Mouse (Mus musculus): ENCODE measurements around the gene Sh3rf3.

The Sh3rf3 gene

DNA sequence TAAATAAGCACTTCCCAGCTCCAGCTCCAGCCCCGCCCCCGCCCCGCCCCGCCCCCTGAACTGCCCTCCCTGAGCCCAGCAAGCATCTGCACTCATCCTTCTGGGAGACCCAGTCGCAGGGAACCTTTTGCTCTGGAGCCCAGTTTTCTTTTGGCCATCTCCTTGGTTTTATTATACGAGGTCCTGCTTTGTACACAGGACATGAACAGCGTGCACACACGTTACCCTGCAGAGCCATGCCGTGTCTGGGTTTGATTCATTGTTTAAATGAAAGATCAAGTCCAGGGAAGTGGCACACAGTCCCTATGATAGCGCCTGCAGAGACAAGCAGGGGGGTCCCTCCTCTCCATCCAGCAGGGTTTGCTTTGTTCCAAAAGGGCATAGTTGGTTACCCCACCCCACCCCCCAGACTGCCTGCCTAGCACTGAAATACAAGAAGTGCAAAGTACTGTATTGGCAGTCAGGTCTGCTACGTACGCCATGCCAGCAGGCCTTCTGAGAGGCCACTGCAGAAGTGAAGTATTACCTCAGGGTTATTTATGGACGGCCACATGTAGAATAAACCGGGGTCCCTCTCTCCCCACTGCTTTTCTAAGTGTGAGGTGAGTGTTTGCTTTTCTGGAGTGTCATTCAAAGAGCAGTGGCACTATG lies 41.5 kb downstream of the Sh3rf3 start:
- no peak for DNase-seq

DNA sequence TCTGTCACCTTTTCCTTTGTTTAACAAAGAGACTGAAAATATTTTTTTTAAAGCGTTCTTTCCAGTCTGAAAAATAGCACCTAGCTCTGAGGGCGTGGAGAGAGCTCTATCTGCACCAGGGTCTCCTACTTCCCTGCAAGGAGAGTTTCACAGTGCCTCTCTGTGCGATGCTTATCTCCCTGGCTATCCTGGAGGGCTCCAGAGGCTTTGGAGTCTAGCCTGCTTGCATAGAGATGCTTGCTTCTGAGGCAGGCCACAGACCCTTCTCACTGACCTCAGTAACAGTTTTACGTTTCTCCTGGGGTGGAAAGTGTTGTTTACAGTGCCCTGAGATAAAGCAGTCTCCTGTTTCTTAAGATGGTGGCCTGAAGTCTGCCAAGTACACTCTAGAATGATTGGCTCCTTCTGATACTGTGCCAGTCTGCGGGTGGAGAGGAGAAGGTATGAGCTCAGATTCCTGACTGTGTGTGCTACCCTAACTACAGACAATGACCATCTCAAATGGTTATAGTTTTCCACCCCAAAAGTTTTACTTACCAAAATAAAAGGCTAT lies 42.1 kb downstream of the Sh3rf3 start:
- DNase-seq, result no peak

DNA sequence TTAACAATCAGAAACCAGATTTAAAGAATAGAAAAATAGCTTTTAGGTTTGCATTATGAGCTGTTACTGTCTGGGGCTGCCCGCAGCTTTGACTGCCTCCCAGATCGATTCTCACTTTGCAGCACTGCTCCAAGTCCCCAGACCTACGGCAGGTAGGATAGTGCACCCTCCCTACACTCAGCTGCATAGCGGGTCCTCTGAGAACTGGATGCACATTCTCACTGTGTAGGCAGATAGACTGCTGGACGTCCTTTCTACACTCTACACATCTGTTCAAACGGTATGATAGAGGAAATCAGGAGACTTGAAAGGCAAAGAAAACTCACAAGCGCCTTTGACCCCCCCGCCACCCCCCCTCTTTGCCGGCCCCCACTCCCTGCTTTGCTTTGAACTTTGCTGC lies 42.7 kb downstream of the Sh3rf3 start:
- no peak for DNase-seq

DNA sequence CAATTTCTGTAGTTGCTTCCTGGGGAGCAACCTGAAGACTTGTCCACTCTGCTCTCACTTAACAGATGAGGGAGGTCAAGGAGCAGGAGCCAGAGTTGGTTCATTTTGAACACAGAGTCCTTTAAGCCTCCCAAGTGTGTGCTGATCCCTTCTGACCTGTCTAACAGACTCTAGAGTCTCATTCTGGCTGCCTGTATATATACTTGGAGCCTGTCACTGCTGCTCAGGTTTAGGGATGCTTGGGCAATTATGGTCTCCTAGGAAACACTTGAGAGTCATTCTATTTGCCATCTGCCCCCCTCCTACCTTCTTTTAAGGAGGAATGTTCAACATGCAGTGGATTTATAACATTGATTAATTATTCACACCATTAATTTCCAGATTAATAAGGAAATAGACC lies 43.6 kb downstream of the Sh3rf3 start:
- DNase-seq, result no peak

DNA sequence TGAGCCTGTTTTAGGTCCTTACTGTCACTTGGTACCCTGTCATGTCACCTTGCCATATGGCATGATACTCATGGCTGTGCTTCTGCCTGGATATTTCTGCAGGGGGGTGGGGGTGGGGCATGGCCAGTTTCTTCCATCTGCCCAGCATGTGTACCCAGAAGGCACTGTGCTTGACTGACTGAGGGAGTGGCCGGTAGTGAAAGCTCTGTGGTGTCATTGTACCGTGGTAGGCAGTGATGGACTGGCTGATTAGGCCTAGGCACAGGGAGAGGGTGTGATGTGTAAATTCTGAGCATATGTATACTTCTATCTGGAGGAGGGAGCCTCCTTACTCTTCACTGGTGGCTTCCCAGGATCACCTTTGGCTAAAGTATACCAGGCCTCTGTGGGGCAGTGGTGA lies 51.6 kb downstream of the Sh3rf3 start:
- no peak for DNase-seq

DNA sequence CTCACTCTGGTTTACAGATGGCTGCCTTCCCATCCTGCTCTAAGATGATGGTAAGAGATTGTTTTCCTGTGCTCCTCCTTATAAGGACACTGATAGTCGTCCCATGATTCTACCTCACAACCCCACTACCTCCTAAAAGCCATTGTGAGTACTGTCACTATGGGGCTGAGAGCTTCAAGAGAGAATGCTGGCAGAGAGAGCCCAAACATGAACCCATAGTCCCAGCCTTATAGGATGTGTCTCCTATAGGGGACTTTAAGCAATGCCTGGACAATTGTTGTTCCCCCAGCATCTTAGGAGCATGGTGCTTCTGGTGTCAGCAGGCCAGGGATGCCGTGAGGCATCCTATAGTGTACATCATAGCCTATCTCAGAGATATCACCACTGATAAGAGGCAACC lies 54.4 kb downstream of the Sh3rf3 start:
- DNase-seq, result no peak

DNA sequence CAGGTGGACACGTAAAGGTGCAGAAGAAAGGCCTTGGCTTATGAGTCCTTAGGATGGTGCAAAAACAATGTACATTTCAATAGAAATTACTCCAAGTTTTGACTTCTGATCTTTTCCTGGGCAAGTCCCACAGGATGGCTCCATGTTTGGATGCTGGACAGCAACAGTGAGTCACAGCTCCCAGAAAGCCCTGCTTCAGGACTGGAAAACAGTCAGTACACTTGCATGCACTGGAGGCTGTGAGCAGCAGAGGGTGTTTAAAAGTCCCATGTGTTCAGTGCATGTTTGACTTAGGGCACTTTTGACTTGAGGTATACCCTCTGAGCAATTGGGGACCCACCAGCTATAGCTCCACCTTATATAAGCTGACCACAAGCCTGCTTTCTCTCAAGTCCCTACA lies 56.7 kb downstream of the Sh3rf3 start:
- DNase-seq, result no peak

DNA sequence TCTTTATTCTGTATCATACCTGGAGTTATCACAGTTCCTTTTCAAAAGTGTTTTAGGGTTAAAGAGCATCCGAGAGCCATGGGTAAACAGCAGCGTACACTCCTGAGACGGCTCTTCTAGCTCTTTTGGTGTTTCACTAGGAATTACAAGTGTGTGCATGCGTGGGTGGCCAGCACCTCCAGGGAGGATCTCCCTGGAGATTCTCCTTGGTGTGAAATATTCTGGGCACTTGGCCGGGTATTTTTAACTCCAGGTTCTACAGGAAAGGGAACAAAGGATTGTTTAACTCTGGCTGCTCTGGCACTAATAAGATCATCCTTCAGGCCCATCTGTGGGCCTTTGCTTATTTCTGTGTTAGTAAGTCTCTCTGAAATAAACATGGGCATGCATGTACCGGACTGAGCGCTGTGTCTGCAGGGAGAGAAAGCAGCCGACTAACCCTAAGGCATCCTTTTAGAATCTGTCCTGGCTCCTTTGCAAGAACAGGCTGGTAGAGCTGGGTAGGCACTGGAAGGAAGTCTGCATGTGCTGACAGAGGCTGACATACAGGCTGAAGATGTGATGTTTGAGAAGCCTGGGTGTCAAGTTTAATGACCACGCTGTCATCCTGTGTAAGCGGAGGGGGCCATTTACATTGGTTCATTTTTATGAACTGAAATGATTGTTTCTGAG lies 58.1 kb downstream of the Sh3rf3 start:
- no peak for DNase-seq

DNA sequence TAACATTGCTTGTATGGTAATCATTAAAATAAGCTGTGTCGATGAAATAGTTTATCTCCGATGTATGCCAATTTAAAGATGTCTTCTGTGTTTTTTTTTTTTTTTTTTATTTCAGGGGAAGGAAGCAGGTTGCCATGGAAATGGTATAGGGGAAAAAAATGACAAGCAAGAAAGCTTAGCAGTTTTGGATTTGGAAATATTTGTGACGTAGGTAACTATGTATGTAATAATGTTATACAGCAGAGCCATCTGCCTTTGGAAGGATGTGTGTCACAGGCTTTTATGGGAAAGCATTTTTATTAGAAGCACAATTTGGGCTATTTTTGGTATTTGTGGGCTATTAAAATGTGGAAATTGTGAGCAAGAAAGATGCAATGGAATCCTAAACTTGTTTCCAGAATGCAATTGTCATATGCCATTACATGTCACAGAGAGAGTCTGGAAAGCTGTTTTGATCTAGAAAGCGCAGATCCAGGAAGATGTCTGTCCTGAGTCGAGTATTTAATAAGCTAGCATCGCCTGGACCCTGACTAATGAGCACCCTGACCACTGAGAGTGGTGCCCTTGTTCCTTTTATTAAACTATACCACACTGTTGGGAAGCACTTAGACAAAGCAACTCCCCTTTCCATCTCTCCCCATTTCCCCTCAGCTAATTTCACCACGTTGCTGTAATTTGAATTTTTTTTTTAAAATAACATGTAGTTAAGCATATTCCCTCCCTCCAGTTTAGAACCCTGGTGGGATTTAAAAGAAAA lies 58.8 kb downstream of the Sh3rf3 start:
- DNase-seq, result no peak

DNA sequence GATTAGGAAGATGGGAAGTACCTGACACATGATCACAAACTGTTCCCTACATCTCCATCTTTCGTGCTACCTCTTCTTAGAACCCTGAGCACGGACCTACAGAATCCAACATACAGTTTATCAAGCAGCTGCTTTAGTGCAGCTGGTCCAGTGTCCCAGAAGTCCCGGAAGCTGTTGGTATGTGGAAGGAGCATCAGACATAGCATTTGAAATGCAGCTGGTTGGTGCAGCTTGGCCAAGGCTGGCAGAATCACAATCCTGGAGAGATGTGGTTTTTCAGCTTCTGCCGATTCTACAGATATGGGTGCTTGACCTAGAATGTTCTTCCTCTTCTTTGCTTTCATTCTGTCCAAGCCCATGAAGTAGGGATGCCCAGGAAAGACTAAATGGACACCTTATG lies 64.7 kb downstream of the Sh3rf3 start:
- no peak for DNase-seq

DNA sequence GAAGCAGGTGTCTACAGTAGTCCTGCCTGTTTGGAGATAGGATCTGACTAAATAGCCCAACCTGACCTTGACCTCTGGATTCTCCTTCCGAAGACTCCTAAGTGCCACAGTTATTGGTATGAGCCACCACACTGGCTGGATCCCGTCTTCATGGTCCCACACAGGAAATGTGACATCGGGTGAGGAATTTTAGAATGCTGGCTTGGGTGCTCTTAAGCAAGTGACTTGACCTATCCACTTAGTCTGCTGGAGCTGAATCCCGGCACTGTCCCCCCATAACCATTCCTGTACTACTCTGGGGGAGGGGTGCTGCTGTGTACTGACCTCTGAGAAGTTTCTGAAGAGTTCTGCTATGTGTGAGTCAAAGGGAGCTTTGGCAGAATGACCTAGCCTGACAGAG lies 65.5 kb downstream of the Sh3rf3 start:
- no peak for DNase-seq

DNA sequence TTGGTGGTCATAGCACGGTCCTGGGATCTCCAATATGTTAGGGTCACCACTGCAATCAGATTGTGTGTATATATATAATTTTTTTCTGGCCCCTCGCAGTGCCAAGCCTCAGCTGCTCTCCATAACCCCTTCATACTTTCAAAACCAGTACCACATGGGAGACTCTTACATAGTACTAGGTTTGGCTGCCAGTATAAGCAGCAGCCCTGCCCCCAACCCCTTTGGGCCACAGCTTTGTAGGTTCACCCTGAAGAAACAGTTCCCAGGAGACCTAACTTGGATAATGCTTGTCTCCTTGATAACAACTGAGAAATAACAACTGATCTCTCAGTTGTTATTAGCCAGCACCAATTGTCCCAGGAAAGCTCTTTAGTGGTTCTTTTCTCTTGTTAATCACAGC lies 69.6 kb downstream of the Sh3rf3 start:
- no peak for DNase-seq

DNA sequence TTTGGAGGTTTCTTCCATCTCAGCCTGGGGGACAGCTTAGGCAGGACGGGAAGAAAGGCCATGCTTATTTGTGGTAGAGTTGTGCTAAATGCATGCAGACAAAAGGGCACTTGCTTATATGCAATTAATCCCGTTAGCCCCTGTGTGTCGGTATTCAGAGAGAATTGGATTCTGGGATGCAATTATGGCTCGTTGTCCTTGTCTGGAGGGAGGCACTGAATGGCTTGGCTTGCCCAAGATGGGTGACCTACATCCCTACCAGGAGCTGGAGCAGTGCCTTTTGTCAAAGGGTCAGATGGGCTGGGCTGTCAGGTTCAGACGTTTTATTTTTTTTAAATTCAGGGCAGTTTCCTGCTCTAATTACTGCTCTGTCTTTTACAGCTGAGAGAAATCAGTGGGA lies 72.2 kb downstream of the Sh3rf3 start:
- no peak for DNase-seq

DNA sequence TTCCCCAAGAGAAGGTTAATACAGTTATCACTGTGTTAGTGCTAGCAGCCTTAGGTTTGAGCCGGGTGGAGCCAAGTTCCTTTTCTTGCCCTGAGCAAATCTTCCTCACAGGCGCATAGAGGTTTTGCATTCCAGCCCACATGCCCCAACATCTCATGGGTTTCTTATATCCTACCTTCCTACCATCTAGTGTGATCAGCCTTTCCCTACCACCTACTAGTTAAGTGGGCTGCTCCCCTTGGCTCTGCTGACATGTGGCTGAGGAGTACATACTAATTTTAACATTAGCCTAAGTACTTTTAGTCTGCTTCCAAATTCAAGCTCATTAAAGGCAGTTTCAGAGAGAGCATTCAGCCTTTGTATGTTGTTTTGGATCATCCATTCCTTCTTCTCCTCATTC lies 72.7 kb downstream of the Sh3rf3 start:
- no peak for DNase-seq

DNA sequence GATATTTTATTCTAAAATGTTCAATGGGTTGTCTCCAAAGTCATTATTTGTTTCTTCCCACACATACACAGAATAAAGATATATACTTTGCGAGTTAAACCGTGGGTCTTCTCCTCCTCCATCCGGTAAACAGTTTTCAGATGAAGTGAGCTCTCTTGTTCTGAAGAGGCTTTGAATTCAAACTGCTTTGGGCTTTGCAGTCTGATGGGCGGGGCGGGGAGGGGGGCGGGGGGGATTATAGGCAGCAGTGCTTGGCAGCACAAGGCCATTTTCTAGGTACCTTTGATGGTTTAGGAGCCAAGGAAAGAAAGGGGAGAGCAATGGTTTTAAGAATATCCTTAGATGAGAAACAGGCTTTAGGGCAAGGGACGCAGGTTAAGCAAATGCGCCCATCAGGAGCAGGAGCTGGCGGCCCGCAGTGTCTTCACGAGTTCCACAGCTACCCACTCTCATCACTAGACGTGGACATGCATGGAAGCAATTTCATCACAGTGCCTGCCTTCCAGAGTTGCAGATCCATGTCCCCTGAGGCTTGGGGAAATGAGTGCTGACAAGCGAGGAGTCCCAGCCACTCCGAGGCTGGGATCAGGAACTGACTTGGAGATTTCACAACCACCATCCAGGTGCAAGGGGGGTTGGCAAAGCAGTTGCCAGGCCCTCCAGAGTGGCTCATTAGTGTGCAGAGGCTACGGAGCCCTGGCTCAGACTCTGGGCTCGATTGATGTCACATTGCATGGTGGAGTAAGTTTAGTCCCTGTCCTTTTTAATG lies 77.7 kb downstream of the Sh3rf3 start:
- no peak for DNase-seq

DNA sequence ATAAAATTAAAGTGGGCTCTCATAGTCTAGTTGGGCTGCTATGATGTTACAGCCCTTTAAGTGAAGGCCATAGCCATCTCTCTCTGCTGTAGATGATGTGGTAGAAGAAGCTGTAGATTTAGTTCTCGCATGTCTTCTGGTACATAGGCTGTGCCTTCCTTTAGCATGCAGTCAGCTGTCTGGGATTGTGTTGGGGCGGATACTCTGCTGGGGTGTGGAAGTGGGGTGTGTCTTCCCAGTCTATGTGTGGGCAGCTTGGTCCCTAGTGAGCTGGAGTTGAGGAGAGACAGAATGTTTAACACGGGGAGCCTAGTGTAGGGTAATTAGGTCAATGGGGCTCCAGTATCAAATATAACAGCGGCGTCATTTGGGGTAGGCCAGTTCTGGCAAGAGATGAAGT lies 82.3 kb downstream of the Sh3rf3 start:
- DNase-seq, result no peak

DNA sequence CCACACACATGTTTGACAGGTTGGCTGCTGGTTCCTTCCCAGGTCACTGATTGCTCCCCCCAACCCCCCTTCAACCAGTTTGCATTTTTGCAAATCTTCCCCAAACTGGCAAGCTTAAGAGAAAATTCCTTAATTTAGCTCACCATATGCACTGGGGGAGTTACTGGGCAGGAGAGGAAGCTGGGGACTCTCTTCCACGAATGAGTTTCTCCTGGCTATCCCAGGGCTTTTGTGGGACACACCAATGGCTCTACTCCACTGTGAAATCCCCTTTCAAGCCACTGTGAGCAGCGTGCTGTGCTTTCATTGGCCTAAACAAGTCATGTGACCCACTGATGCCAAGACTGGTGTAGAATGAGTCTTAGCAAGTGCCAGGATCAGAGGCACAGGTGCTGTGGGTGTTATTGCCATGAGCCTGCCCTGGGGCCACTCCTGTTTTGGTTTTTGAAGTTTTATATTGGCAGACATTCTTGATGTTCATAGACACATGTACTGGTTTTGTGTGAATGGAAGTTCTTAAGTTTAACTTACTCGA lies 83.9 kb downstream of the Sh3rf3 start:
- no peak for DNase-seq

DNA sequence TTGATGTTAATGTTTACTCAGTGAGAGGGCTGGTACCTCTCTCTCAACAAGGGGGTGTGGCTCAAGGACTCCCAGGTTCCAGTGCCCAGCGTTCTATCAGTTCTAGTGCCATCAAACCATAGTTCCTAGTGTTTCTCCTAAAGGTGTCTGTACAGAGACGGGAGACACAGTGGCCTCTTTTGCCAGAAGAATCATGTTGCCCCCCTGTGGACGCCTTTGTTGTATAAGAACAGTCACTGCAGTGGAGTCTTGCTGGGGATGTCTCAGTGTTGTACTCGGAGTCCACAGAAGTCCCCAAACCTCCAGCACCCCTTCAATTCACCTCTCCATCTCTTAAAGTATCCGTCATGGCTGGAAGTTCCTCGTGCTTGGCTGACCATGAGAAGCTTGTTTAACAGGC lies 92.1 kb downstream of the Sh3rf3 start:
- DNase-seq, result no peak

DNA sequence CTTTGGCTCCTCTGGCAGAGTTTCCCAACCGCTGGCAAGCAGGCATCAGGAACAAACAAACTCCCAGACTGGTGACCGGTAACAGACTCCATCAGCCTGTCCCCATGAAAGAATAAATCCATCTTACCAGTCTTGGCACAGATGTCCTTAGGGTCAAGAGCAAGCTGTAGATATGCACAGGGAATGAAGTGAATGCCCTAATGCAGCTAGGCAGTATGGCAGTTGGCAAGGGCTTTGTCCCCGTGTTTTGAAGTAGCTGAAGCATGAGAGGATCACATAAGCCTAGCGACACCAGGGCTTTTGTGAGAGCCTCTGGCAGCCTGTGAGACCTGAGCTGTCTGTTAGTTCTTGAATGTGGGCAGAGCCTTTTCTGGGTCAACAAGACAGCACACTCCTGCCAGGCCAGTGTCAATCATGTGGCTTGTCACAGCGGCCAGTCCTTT lies 93.9 kb downstream of the Sh3rf3 start:
- no peak for DNase-seq

DNA sequence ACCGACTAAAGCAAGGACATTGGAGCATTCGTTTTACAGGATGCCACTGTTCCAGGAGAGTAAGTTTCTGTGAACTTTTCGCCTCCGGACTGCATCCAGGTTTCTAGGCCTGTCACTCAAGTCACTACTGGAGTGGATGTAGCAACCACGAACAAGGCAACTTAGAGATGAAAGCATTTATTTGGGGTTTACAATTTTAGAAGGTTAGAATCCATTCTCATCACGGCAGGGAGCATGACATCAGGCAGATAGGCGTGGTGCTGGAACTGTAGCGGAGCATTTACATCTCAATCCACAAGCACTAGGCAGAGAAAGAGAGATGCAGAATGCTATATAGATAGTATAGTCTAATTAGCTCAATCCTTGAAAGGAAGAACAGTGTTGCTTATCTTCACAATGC lies 95.3 kb downstream of the Sh3rf3 start:
- DNase-seq, result no peak

DNA sequence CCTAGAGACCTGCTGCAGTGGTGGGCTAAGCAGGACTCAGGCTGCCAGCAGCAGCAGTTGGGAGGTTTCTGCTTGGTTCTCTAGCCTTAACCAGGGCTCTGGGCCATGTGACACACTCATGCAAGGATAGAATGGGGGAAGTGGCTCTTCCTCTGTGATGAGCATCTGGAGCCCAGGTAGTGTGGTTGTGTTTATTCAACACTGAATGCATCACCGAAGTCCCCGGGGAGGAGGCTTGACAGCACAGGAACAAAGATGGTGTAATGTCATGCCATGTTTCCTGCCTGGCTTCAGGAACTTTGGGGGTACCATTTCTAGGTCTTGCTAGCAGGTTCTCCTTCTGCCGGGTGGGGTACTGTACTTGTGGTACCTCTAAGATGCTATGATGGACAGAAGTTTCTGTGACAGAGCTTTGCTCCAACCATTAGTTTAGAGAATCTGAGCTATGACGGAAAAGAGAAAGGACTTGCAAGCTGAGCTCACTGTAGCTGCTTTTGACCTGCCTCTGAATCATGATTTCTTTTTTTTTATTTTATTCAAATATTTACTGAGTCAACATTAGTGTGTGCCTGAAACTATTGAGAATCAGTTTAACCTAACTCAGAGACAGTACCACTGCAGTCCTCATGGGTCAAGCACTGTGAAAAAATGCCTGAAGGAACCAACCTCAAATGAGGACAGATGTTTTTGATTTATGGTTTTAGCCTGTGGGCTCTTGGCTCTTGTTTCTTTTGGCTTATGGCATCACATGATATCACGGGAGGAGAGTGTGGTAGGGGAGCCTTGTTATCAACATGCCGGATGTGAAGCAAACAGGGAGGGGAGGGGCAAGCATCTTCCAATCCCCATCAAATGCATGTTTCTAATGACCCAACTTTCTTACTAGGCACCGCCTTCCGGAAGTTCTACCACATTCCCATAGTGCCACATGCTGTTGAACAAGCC lies 102.4 kb downstream of the Sh3rf3 start:
- DNase-seq, result no peak

Data from thymus, postnatal 4 days (tissue).